Mouse (Mus musculus): ENCODE data around the gene Kdm5b. TPM values are rescaled to one million over a fixed set of nuclear protein-coding genes. Genes with fewer than 3 reads are reported as not detected.

The Kdm5b gene
- polyA plus RNA-seq, 1 experiment from 2014 or later: 29.5 TPM

- WGBS: 70% methylated on average over 9 of the region's 9 CpGs
- no peaks in the 10 kb centered on the region for H3K9me3 ChIP-seq (ENCODE audit: control insufficient read depth, low read length)
- DNase-seq (ENCODE audit: low spot score): no peak
- no peak for ATAC-seq (ENCODE audit: low FRiP score, low TSS enrichment)
- H3K27ac ChIP-seq (replicated peaks): no peak overlapping the region
- H3K9ac ChIP-seq (ENCODE audit: low read length): no peak overlapping the region
- peaks cover 34% of the 10 kb centered on the region for H3K36me3 ChIP-seq (ENCODE audit: control insufficient read depth, insufficient read depth, low read length)
- no peaks in the 10 kb centered on the region for H3K4me1 ChIP-seq (replicated peaks; ENCODE audit: control insufficient read depth, insufficient read depth)
- TF ChIP-seq EP300 (optimal IDR thresholded peaks at IDR 0.05): no peak
- TF ChIP-seq CTCF (IDR thresholded peaks at IDR 0.05; ENCODE audit: low read depth): no peak
- no peak overlapping the region for H3K4me3 ChIP-seq (ENCODE audit: low read depth, low read length)
- no peaks in the 10 kb centered on the region for H3K27me3 ChIP-seq (ENCODE audit: control insufficient read depth, insufficient read depth, low read length)
- no peak overlapping the region for H3K4me2 ChIP-seq (replicated peaks; ENCODE audit: low read depth)
Measured at GRCm38 (mm10) chr1:134617656-134618055, 57.7 kb downstream of the Kdm5b start.

GRCm38 (mm10) chr1:134625325-134625724 lies 65.4 kb downstream of the Kdm5b start:
- Histone ChIP-seq H3K9ac (ENCODE audit: low read length) (no peak overlapping the region), H3K4me2 (replicated peaks; ENCODE audit: low read depth) (no peak overlapping the region), H3K27ac (replicated peaks) (no peak overlapping the region), H3K4me3 (ENCODE audit: low read depth, low read length) (no peak overlapping the region), H3K4me1 (replicated peaks; ENCODE audit: control insufficient read depth, insufficient read depth) (no peaks in the 10 kb centered on the region), H3K36me3 (ENCODE audit: control insufficient read depth, insufficient read depth, low read length) (peaks cover 42% of the 10 kb centered on the region), H3K9me3 (ENCODE audit: control insufficient read depth, low read length) (no peaks in the 10 kb centered on the region), H3K27me3 (ENCODE audit: control insufficient read depth, insufficient read depth, low read length) (no peaks in the 10 kb centered on the region)
- no peak for DNase-seq (ENCODE audit: low spot score)
- TF ChIP-seq CTCF (IDR thresholded peaks at IDR 0.05; ENCODE audit: low read depth): no peak
- TF ChIP-seq EP300 (optimal IDR thresholded peaks at IDR 0.05): no peak
- WGBS: 86% methylated on average over 4 of the region's 4 CpGs
- ATAC-seq (ENCODE audit: low FRiP score, low TSS enrichment): no peak

- TF ChIP-seq EP300 (optimal IDR thresholded peaks at IDR 0.05) (no peak), CTCF (IDR thresholded peaks at IDR 0.05; ENCODE audit: low read depth) (no peak)
- H3K27me3 ChIP-seq (ENCODE audit: control insufficient read depth, insufficient read depth, low read length): no peaks in the 10 kb centered on the region
- DNase-seq (ENCODE audit: low spot score) (no peak), ATAC-seq (ENCODE audit: low FRiP score, low TSS enrichment) (no peak)
- H3K9me3 ChIP-seq (ENCODE audit: control insufficient read depth, low read length): no peaks in the 10 kb centered on the region
- no peak overlapping the region for H3K4me2 ChIP-seq (replicated peaks; ENCODE audit: low read depth)
- no peaks in the 10 kb centered on the region for H3K4me1 ChIP-seq (replicated peaks; ENCODE audit: control insufficient read depth, insufficient read depth)
- 92% methylated on average over 10 of the region's 10 CpGs for WGBS
- no peak overlapping the region for H3K4me3 ChIP-seq (ENCODE audit: low read depth, low read length)
- H3K27ac ChIP-seq (replicated peaks): no peak overlapping the region
- H3K36me3 ChIP-seq (ENCODE audit: control insufficient read depth, insufficient read depth, low read length): peaks cover 37% of the 10 kb centered on the region
- no peak overlapping the region for H3K9ac ChIP-seq (ENCODE audit: low read length)
Measured at GRCm38 (mm10) chr1:134629455-134629854, 69.5 kb downstream of the Kdm5b start.

- Histone ChIP-seq H3K9me3 (ENCODE audit: control insufficient read depth, low read length) (no peaks in the 10 kb centered on the region), H3K9ac (ENCODE audit: low read length) (no peak overlapping the region), H3K27me3 (ENCODE audit: control insufficient read depth, insufficient read depth, low read length) (no peaks in the 10 kb centered on the region), H3K4me2 (replicated peaks; ENCODE audit: low read depth) (no peak overlapping the region), H3K36me3 (ENCODE audit: control insufficient read depth, insufficient read depth, low read length) (peaks cover 9% of the 10 kb centered on the region), H3K27ac (replicated peaks) (no peak overlapping the region), H3K4me1 (replicated peaks; ENCODE audit: control insufficient read depth, insufficient read depth) (no peaks in the 10 kb centered on the region), H3K4me3 (ENCODE audit: low read depth, low read length) (no peak overlapping the region)
- ATAC-seq (ENCODE audit: low FRiP score, low TSS enrichment) (0 out of 2 replicates have a peak, but pooled peaks have one; percentile 22), DNase-seq (ENCODE audit: low spot score) (no peak)
- WGBS: 52% methylated on average over 7 of the region's 7 CpGs
- TF ChIP-seq CTCF (IDR thresholded peaks at IDR 0.05; ENCODE audit: low read depth) (no peak), EP300 (optimal IDR thresholded peaks at IDR 0.05) (no peak)
Measured at GRCm38 (mm10) chr1:134634296-134634695, 74.3 kb downstream of the Kdm5b start.

GRCm38 (mm10) chr1:134636245-134636644 lies 76.3 kb downstream of the Kdm5b start:
- Histone ChIP-seq H3K36me3 (ENCODE audit: control insufficient read depth, insufficient read depth, low read length) (peaks cover 2% of the 10 kb centered on the region), H3K9ac (ENCODE audit: low read length) (no peak overlapping the region), H3K27ac (replicated peaks) (no peak overlapping the region), H3K4me2 (replicated peaks; ENCODE audit: low read depth) (no peak overlapping the region), H3K27me3 (ENCODE audit: control insufficient read depth, insufficient read depth, low read length) (no peaks in the 10 kb centered on the region), H3K4me1 (replicated peaks; ENCODE audit: control insufficient read depth, insufficient read depth) (no peaks in the 10 kb centered on the region), H3K4me3 (ENCODE audit: low read depth, low read length) (no peak overlapping the region), H3K9me3 (ENCODE audit: control insufficient read depth, low read length) (no peaks in the 10 kb centered on the region)
- no peak for DNase-seq (ENCODE audit: low spot score)
- TF ChIP-seq EP300 (optimal IDR thresholded peaks at IDR 0.05): no peak
- TF ChIP-seq CTCF (IDR thresholded peaks at IDR 0.05; ENCODE audit: low read depth): no peak
- WGBS: 73% methylated on average over 3 of the region's 3 CpGs
- peak; percentile 32; the same call in 1 of the 2 replicates for ATAC-seq (ENCODE audit: low FRiP score, low TSS enrichment)

- H3K9me3 ChIP-seq (ENCODE audit: control insufficient read depth, low read length): no peaks in the 10 kb centered on the region
- no peak overlapping the region for H3K9ac ChIP-seq (ENCODE audit: low read length)
- TF ChIP-seq CTCF (IDR thresholded peaks at IDR 0.05; ENCODE audit: low read depth) (peak; percentile 74), EP300 (optimal IDR thresholded peaks at IDR 0.05) (no peak)
- ATAC-seq (ENCODE audit: low FRiP score, low TSS enrichment): peak; percentile 33; the same call in 1 of the 2 replicates
- H3K4me1 ChIP-seq (replicated peaks; ENCODE audit: control insufficient read depth, insufficient read depth): no peaks in the 10 kb centered on the region
- WGBS: 8% methylated on average over 3 of the region's 3 CpGs
- H3K4me2 ChIP-seq (replicated peaks; ENCODE audit: low read depth): no peak overlapping the region
- H3K4me3 ChIP-seq (ENCODE audit: low read depth, low read length): no peak overlapping the region
- H3K27me3 ChIP-seq (ENCODE audit: control insufficient read depth, insufficient read depth, low read length): no peaks in the 10 kb centered on the region
- peak; percentile 45 for DNase-seq (ENCODE audit: low spot score)
- no peak overlapping the region for H3K27ac ChIP-seq (replicated peaks)
- H3K36me3 ChIP-seq (ENCODE audit: control insufficient read depth, insufficient read depth, low read length): peaks cover under 1% of the 10 kb centered on the region; the same call in 1 of the 2 replicates
Measured at GRCm38 (mm10) chr1:134636684-134637083, 76.7 kb downstream of the Kdm5b start.
